Mouse (Mus musculus): ENCODE measurements around the gene Jph2.

DNA sequence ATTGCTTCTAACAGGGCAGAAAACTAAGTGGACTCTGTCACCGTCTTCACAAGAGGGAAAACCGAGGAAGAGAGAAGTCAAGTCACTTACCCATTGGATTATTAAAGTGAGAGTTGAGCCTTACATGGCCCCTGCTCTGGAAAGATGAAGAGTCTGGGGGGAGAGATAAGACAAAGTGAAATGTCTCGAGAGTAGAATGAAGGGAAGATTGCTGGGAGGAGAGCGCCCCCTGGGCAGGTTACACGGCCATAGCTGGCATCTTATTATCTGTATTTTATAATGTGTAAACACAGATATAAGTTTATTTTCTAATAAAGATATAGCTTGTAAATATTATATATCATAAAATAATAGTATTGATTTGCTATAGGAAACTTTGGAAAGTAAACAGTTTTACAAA lies 47.4 kb downstream of the Jph2 start:
- TF ChIP-seq POLR2A (IDR thresholded peaks at IDR 0.05; ENCODE audit: borderline replicate concordance, extremely low read depth, insufficient read depth, insufficient read length, poor library complexity, severe bottlenecking) (no peak), CTCF (IDR thresholded peaks at IDR 0.05; ENCODE audit: borderline replicate concordance, extremely low read depth, insufficient read depth, insufficient read length) (peak; percentile 46; the same call in 1 of the 2 replicates)
